Mouse (Mus musculus) lung, embryonic 14.5 days (tissue): Measurements from ENCODE around the gene Ugt1a5. TPM values are rescaled to one million over a fixed set of nuclear protein-coding genes. Genes with fewer than 3 reads are reported as not detected.

Source experiments
- ATAC-seq: fragments of 200-750 bp; cut with Nextera tagmentation; 2 replicates; pipeline ENCODE4 v1.8.0; 2017; ENCODE audit warnings: mild to moderate bottlenecking, moderate TSS enrichment, moderate library complexity; ENCODE audit not compliant: insufficient read depth
- DNase-seq: peaks from one replicate; pipeline ENCODE4 v3.0.0-alpha.2; 2015
- H3K27ac ChIP-seq: fragments of 300-500 bp; sonication (generic); 2 replicates; pipeline ENCODE4 v1.5.1; 2014; ENCODE audit warnings: low read depth, mild to moderate bottlenecking, moderate library complexity
- H3K27me3 ChIP-seq: fragments of 300-500 bp; sonication (generic); 2 replicates; pipeline ENCODE4 v1.6.1; 2014; ENCODE audit warnings: low read length, control low read depth; ENCODE audit not compliant: insufficient read depth
- H3K36me3 ChIP-seq: fragments of 300-500 bp; sonication (generic); 2 replicates; pipeline ENCODE4 v1.6.1; 2014; ENCODE audit warnings: control low read depth; ENCODE audit not compliant: insufficient read depth
- H3K4me1 ChIP-seq: fragments of 300-500 bp; sonication (generic); 2 replicates; pipeline ENCODE4 v1.6.1; 2014; ENCODE audit warnings: antibody characterized with exemption, control low read depth; ENCODE audit not compliant: insufficient read depth
- H3K4me2 ChIP-seq: fragments of 300-500 bp; sonication (generic); 2 replicates; pipeline ENCODE4 v1.6.1; 2014; ENCODE audit warnings: mild to moderate bottlenecking
- H3K4me3 ChIP-seq: fragments of 300-500 bp; sonication (generic); 2 replicates; pipeline ENCODE4 v1.5.1; 2014; ENCODE audit warnings: low read depth, low read length
- H3K9ac ChIP-seq: fragments of 300-500 bp; sonication (generic); 2 replicates; pipeline ENCODE4 v1.6.1; 2014
- H3K9me3 ChIP-seq: fragments of 300-500 bp; sonication (generic); 2 replicates; pipeline ENCODE4 v1.6.1; 2016; ENCODE audit warnings: low read depth, low read length, control low read depth
- CTCF ChIP-seq: IDR thresholded peaks from 2 replicates; pipeline ENCODE4 v1.5.1; 2016; ENCODE audit warnings: antibody characterized with exemption, low read depth
- WGBS: fragments of 180-500 bp; shearing (Covaris S2); extraction: QIAGEN DNeasy Blood & Tissue Kit; methylation state at CpG from one replicate; pipeline ENCODE4 v1.1.7; 2014; 5-methylcytosine and 5-hydroxymethylcytosine counted together
- polyA plus RNA-seq: library from polyadenylated mRNA; unstranded; fragments of >200 nt; fragmentation: Nextera tagmentation; extraction: Ambion mirVana; gene quantifications from 2 replicates; pipeline ENCODE4 v1.2.1, GENCODE M21; 2014

Ugt1a5 gene
- polyA plus RNA-seq, 1 experiment from 2014 or later: not detected

DNA sequence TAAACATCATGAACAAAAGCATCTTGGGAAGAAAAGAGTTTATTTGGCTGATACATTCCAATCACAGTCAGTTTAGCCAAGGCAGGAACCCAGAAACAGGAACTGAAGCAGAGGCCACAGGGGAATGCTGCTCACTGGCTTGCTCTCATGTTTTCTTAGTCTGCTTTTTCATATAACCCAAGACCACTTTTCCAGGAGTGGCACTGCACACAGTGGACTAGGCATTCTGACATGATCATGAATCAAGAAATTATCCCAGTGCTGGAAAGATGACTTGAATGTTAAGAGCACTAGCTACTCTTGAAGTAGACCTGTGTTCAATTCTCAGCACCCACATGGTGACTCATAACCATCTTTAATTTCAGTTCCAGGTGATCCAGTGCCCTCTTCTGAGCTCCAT lies 59.9 kb downstream of the Ugt1a5 start:
- ATAC-seq: no peak
- peaks cover 56% of the 10 kb centered on the region for H3K9me3 ChIP-seq
- H3K9ac ChIP-seq: no peak overlapping the region
- H3K4me2 ChIP-seq: no peak overlapping the region
- H3K36me3 ChIP-seq: no peaks in the 10 kb centered on the region
- no peak for TF ChIP-seq CTCF
- H3K4me3 ChIP-seq: no peak overlapping the region
- no peaks in the 10 kb centered on the region for H3K4me1 ChIP-seq
- DNase-seq: no peak
- H3K27ac ChIP-seq: no peak overlapping the region
- no peaks in the 10 kb centered on the region for H3K27me3 ChIP-seq

DNA sequence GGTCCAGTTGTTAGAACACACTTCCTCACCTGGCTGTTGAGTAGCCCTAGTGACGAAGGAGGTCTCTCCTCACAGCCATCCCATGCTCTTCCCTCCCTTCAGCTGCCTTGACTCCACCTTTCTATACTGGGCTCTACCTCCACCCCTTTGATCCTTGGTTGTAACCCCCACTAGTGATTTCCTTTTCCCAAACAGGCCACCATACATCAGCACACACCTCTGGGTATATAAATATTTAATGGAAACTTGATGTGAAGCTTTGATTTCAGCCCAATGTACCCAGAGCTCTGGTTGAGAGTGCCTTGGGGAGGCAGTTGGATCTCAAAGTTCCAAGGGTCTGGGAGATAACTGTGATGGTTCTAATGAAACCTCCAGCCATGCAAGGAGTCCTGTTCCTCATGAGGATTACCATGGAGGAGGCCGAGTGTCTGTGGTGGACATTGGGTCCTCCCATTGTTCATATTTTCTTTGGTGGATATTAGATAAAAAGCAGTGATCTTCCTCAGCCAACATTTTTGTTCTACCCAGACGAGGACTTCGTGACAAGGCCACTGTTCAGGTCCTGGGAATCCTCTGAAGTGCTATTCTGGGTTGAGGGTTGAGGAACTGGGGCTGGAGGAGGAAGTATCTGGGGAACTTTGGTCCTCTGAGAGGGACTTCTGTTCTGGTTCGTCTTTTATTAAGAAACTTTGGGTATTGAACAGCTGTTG lies 61.0 kb downstream of the Ugt1a5 start, which contains the start of gene Mroh2a:
Gene Mroh2a (plus strand): TSS at position 317 of the 710 bp plus-strand sequence.
- no peaks in the 10 kb centered on the region for H3K36me3 ChIP-seq
- no peak for DNase-seq
- peaks cover 67% of the 10 kb centered on the region for H3K9me3 ChIP-seq
- no peak within 1 kb of the TSS for H3K4me3 ChIP-seq
- no peak for ATAC-seq
- 50% methylated on average over 5 of the region's 5 CpGs for WGBS
- H3K27ac ChIP-seq: no peak within 1 kb of the TSS
- TF ChIP-seq CTCF: no peak
- H3K4me1 ChIP-seq: no peaks in the 10 kb centered on the region
- H3K4me2 ChIP-seq: no peak within 1 kb of the TSS
- no peaks in the 10 kb centered on the region for H3K27me3 ChIP-seq
- no peak within 1 kb of the TSS for H3K9ac ChIP-seq

DNA sequence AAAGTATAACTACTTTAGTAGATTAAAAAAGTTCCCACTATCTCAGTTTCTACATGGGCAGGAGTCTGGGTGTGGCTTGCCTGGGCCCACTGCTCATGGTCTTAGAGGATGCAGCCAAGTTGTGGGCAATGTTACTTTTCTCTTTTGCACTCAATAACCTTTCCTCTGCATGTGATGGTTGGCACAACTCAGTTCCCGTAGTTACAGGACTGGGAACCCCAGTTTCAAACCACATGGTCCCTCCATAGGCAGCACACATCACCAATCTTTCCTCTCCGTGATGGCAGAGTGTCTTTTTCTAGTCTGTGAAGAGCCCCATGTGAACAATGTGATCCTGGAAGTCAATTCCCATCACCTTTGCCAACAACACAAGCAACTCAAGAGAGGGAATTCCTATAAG lies 61.7 kb downstream of the Ugt1a5 start:
- no peak for ATAC-seq
- Histone ChIP-seq H3K9me3 (peaks cover 66% of the 10 kb centered on the region), H3K27me3 (no peaks in the 10 kb centered on the region), H3K36me3 (no peaks in the 10 kb centered on the region), H3K4me3 (no peak overlapping the region), H3K27ac (no peak overlapping the region), H3K4me2 (no peak overlapping the region), H3K4me1 (no peaks in the 10 kb centered on the region), H3K9ac (no peak overlapping the region)
- 56% methylated on average over 2 of the region's 2 CpGs for WGBS
- no peak for TF ChIP-seq CTCF
- no peak for DNase-seq

DNA sequence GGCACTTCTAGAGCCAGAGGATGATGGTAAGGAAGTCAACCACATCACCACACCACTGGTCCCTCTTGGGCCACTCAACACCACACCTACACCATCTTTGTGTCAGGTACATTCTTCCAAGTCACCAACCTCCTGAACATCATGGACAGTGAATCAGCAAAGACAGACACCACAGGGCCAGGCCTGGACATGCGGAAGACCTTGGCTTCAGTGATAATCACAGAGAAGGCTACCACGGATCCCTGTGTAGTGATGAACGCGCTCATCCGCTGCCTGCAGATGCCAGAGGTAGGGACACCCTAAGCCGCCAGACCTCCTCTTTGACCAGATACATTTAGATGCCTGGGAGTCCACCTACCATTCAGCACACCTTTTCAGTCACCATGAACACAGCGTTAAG lies 62.3 kb downstream of the Ugt1a5 start:
- H3K4me2 ChIP-seq: no peak overlapping the region
- H3K4me3 ChIP-seq: no peak overlapping the region
- TF ChIP-seq CTCF: no peak
- no peak overlapping the region for H3K9ac ChIP-seq
- peaks cover 70% of the 10 kb centered on the region for H3K9me3 ChIP-seq
- H3K27ac ChIP-seq: no peak overlapping the region
- no peak for DNase-seq
- no peaks in the 10 kb centered on the region for H3K4me1 ChIP-seq
- no peaks in the 10 kb centered on the region for H3K27me3 ChIP-seq
- no peak for ATAC-seq
- H3K36me3 ChIP-seq: no peaks in the 10 kb centered on the region
- WGBS: 67% methylated on average over 7 of the region's 7 CpGs

DNA sequence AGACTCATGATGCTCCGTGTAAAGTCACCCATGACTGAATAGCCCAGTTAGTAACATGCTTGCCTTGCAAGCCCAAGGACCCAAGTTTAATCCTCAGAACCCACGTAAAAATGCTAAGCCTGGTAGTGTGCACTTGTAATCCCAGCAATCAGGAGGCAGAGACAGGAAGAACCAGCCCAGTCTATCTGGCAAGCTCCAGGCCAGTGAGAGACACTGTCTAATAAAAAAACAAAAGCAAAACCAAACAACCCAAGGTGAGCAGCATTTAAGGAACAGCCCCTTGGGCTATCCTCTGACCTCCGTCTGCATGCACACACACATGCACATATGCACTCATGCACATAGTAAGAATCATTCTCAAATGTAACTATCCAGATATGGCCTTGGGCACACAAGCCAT lies 63.8 kb downstream of the Ugt1a5 start:
- no peak overlapping the region for H3K4me3 ChIP-seq
- TF ChIP-seq CTCF: no peak
- H3K4me2 ChIP-seq: no peak overlapping the region
- DNase-seq: no peak
- no peak for ATAC-seq
- H3K27me3 ChIP-seq: no peaks in the 10 kb centered on the region
- WGBS: 76% methylated on average over 3 of the region's 3 CpGs
- H3K9ac ChIP-seq: no peak overlapping the region
- peaks cover 85% of the 10 kb centered on the region for H3K9me3 ChIP-seq
- no peak overlapping the region for H3K27ac ChIP-seq
- no peaks in the 10 kb centered on the region for H3K36me3 ChIP-seq
- no peaks in the 10 kb centered on the region for H3K4me1 ChIP-seq

DNA sequence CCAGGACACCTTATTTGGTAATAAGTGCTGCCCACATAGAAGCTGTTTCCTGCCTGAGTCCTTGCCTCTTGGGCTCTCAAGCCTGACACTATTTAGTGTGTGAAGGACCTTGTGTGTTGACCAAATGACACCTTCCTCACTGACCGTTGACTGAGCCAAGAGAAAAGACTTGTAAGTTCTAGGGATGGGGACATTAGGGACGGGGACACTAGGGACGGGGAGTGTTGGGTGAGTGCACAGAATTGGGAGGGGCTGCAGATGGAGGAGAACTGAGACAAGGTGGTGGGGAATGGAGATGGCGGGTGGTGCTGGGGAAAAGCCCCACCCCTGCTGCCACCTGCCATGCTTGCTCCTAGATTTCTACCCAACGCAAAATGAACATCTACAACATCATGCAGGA lies 64.2 kb downstream of the Ugt1a5 start:
- Histone ChIP-seq H3K9me3 (peaks cover 89% of the 10 kb centered on the region), H3K4me3 (no peak overlapping the region), H3K4me1 (no peaks in the 10 kb centered on the region), H3K36me3 (no peaks in the 10 kb centered on the region), H3K27me3 (no peaks in the 10 kb centered on the region), H3K27ac (no peak overlapping the region), H3K4me2 (no peak overlapping the region), H3K9ac (no peak overlapping the region)
- ATAC-seq: no peak
- no peak for TF ChIP-seq CTCF
- 83% methylated on average over 5 of the region's 5 CpGs for WGBS
- no peak for DNase-seq

DNA sequence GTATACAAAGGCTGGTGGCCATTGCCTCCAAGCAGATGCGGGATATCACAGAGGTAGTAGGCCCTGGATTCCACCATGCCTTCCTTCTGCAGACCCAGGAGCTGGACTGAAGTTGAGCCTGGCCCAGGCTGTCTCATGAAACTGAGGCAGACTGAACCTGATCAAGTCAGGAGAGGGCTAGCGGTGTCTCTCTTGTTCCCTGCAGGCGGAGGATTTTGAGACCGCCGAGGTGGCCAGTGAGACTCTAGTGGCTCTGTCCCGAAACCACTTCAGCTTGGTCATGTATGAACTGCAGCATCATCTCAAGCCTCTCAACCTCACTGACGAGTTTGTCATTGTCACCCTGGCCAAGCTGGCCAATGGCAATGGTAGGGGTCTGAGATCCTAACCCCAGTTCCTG lies 64.6 kb downstream of the Ugt1a5 start:
- TF ChIP-seq CTCF: no peak
- ATAC-seq (no peak), DNase-seq (no peak)
- 71% methylated on average over 7 of the region's 7 CpGs for WGBS
- H3K9me3 ChIP-seq: peaks cover 92% of the 10 kb centered on the region
- no peaks in the 10 kb centered on the region for H3K4me1 ChIP-seq
- no peaks in the 10 kb centered on the region for H3K36me3 ChIP-seq
- H3K4me3 ChIP-seq: no peak overlapping the region
- no peak overlapping the region for H3K4me2 ChIP-seq
- no peak overlapping the region for H3K27ac ChIP-seq
- H3K9ac ChIP-seq: no peak overlapping the region
- H3K27me3 ChIP-seq: no peaks in the 10 kb centered on the region
